Mouse (Mus musculus) thymus, postnatal 25 days (tissue): ENCODE measurements at regions not wholly inside any gene's neighbourhood (a gene's known extent, or its start where the extent isn't known, plus 50 kb on each side); places are given as distances from the start of the nearest gene placed in this dataset.

ENCODE experiments used
- DNase-seq: peaks from one replicate; pipeline ENCODE4 v3.0.0; 2022

DNA sequence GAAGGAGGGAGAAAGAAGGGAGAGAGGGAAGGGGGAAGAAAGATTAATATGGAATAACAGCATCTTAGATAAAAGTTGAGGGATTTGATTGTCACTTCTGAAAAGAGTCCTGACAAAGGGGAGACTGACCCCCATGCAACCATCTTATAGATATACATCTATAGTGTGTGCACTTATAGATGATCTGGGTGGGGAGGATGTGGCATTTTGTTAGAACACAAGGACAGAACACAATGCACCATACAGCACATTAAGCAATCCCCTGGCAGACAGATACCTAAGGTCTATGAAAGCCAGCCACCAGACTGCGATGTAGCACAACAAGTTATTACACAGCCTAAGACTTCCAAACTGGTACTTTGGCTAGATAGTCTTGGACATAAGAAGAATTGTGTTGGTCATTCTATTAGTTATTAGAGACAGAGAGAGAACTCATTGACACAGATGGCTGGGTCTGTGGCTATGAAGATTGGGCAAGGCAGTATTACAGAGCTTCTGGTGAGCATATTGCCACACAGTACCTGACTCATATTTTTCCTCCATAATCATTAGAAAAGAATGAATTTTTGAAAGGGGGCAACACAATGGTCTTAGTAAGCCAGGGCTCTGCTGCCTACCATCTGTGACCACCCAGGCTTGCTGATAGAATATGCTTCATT, 126.3 kb upstream of the Itgb1 start:
- DNase-seq = no peak

- no peak for DNase-seq
These were observed 125.0 kb upstream of the Itgb1 start for GRCm38 (mm10) chr8:128560418-128560817.

- no peak for DNase-seq
These were observed 124.4 kb upstream of the Itgb1 start for GRCm38 (mm10) chr8:128561016-128561415.

- DNase-seq = no peak
These were observed 122.8 kb upstream of the Itgb1 start for GRCm38 (mm10) chr8:128562625-128563024.

- no peak for DNase-seq
These were observed 121.7 kb upstream of the Itgb1 start for GRCm38 (mm10) chr8:128563744-128564143.

GRCm38 (mm10) chr8:128572291-128572690, 113.2 kb upstream of the Itgb1 start:
- no peak for DNase-seq

GRCm38 (mm10) chr8:128594114-128594513, 91.3 kb upstream of the Itgb1 start:
- no peak for DNase-seq

GRCm38 (mm10) chr8:128594780-128595179, 90.7 kb upstream of the Itgb1 start:
- peak; percentile 15 for DNase-seq

DNA sequence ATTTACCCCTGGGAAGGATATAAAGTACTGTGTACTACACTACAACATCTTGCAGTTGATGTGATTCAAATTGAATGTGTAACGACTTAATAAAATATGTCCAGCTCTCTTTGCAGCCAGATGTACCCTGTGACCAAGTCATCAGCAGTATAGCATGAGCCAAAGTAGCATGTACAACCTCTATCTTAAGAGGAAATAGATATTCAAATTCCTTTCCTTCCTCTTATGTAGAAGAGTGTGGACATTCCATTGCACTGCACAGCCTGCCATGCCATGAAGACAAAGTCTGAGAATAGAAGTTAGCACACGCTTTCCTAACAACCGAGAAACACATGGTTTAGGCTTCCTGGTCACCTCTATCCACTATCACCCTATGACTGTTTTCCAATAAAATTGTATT, 79.9 kb upstream of the Itgb1 start:
- no peak for DNase-seq

- DNase-seq = no peak
These were observed 76.6 kb upstream of the Itgb1 start for GRCm38 (mm10) chr8:128608876-128609275.

DNA sequence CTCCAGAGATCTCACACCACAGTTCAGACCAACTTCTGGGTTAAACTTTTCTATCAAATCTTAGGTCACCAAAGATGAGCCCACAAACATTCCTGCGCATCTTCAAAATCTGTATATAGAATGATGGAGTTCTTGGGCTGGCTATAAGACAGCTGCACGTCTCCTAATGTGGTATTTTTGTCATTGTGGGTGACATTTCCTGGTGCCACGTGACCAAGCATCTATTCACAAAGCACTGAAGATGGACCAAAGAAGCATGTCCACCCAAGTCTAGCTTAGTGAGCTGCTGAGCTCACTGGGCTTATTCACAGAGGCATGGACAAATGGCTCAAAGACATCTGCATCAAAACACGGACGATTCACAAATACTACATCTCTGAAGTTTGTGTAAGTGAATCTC, 72.8 kb upstream of the Itgb1 start:
- no peak for DNase-seq

DNA sequence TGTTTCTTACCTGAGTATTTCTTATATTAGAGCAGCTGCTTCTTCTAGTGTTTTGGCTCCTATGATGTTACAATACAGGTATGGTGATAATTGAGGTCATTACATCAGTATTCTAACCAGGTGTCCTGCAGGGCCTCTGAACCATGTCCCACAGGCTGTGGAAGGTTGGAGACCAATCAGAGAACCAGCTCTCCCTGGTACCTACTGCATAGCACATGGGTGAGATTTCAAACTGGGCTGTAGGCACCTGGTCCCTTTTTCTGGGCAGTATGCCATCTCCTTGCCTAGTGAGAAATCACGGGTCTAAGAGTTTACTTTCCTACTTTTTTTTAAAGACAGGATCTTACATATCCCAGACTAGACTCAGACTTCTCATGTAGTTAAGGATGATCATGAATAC, 67.6 kb upstream of the Itgb1 start:
- no peak for DNase-seq

- DNase-seq = no peak
These were observed 66.4 kb upstream of the Itgb1 start for GRCm38 (mm10) chr8:128619086-128619485.
